Mouse (Mus musculus): ENCODE results near the gene Myh3. TPM values are rescaled to one million over a fixed set of nuclear protein-coding genes. Genes with fewer than 3 reads are reported as not detected.

The Myh3 gene
- polyA plus RNA-seq (2014; fragmentation: Illumina TruSeq; extraction: RNeasy Lipid Tissue Mini Kit (QIAGEN cat#74804); ENCODE audit: low read depth, low replicate concordance), result 0.04 TPM

DNA sequence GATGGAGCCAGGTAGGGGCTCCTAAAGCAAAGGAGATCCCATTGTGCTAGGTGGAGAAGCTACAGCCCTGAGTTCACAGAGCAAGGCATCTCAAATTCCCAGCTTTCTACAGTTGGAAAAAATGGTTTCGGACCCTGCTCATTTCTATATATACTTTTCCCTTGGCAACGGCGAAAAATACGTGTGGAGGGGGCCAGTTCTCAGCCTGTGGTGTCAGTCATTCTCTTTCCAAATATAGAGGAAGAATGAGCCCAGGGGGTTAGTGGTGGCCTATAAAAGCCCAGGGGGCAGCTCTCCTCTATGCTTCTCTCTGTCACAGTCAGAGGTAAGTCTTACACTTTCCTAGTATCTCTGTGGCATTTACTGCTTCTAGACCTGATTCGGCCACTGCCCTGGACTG is at the start of gene Myh3:
Myh3 (plus strand) TSS at position 301 of the 400 bp plus-strand sequence.

DNA sequence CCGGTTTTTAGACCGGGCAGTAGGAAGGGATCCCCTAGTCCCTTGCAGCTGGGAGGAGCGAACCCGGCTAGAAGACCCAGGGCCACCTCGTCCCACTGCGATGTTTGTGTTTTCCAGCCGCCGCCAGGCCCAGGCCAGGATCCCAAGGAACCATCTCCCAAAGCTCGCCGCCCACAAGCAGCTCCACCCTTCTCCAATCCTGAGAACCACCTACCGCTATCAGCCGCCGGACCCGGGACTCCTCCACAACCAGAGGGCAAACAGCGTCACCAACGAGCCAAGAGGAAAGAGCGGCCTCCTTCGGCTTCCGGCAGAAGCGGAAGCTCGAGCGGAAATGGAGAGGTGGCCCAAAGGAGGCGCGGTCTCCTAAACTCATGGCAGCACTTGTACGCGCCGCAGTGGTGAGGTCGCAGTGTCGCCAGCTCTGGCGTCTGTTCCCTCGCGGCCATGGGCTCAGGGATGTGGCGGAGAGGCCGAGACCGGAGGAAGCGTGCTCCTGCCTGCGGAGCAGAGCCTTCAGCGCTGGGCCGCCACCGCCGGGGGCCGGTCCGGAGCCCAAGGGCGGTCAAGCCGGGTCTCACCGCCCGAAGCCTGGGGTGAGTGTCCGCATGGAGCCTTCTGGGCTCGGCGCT is 25.7 kb upstream of the Myh3 start, which contains the start of the genes Adprm and Sco1:
Adprm (minus strand) TSS at position 274 of the 632 bp plus-strand sequence.
Sco1 (plus strand) TSS at position 350 of the 632 bp plus-strand sequence.

Other genes with a start within 250 kb of the Myh3 start
- not detected for gene Pirt, start 166.3 kb upstream of the Myh3 start, polyA plus RNA-seq (2014; fragmentation: Illumina TruSeq; extraction: RNeasy Lipid Tissue Mini Kit (QIAGEN cat#74804); ENCODE audit: low read depth, low replicate concordance)
- not detected for gene Tmem238l, start 121.7 kb upstream of the Myh3 start, polyA plus RNA-seq (2014; fragmentation: Illumina TruSeq; extraction: RNeasy Lipid Tissue Mini Kit (QIAGEN cat#74804); ENCODE audit: low read depth, low replicate concordance)
- gene Tmem220, start 53.1 kb upstream of the Myh3 start, polyA plus RNA-seq (2014; fragmentation: Illumina TruSeq; extraction: RNeasy Lipid Tissue Mini Kit (QIAGEN cat#74804); ENCODE audit: low read depth, low replicate concordance), result 0.76 TPM
- gene Adprm, start 25.7 kb upstream of the Myh3 start, polyA plus RNA-seq (2014; fragmentation: Illumina TruSeq; extraction: RNeasy Lipid Tissue Mini Kit (QIAGEN cat#74804); ENCODE audit: low read depth, low replicate concordance), result 15.9 TPM
- gene Sco1, start 25.6 kb upstream of the Myh3 start, polyA plus RNA-seq (2014; fragmentation: Illumina TruSeq; extraction: RNeasy Lipid Tissue Mini Kit (QIAGEN cat#74804); ENCODE audit: low read depth, low replicate concordance), result 8.9 TPM
- not detected for gene Myh2, start 92.7 kb downstream of the Myh3 start, polyA plus RNA-seq (2014; fragmentation: Illumina TruSeq; extraction: RNeasy Lipid Tissue Mini Kit (QIAGEN cat#74804); ENCODE audit: low read depth, low replicate concordance)
- 0.42 TPM for gene Myh1, start 121.8 kb downstream of the Myh3 start, polyA plus RNA-seq (2014; fragmentation: Illumina TruSeq; extraction: RNeasy Lipid Tissue Mini Kit (QIAGEN cat#74804); ENCODE audit: low read depth, low replicate concordance)
- not detected for gene Myh4, start 159.7 kb downstream of the Myh3 start, polyA plus RNA-seq (2014; fragmentation: Illumina TruSeq; extraction: RNeasy Lipid Tissue Mini Kit (QIAGEN cat#74804); ENCODE audit: low read depth, low replicate concordance)
- not detected for gene Myh8, start 198.8 kb downstream of the Myh3 start, polyA plus RNA-seq (2014; fragmentation: Illumina TruSeq; extraction: RNeasy Lipid Tissue Mini Kit (QIAGEN cat#74804); ENCODE audit: low read depth, low replicate concordance)
- gene Myh13, start 243.4 kb downstream of the Myh3 start, polyA plus RNA-seq (2014; fragmentation: Illumina TruSeq; extraction: RNeasy Lipid Tissue Mini Kit (QIAGEN cat#74804); ENCODE audit: low read depth, low replicate concordance), result 0.08 TPM

Measured in testis, adult 10 weeks (tissue).